Mouse (Mus musculus) heart, embryonic 14.5 days (tissue): Measurements from ENCODE around the gene Zfp653. TPM values are rescaled to one million over a fixed set of nuclear protein-coding genes. Genes with fewer than 3 reads are reported as not detected.

Experiments used
- ATAC-seq: fragments of 200-750 bp; cut with Nextera tagmentation; 2 replicates; pipeline ENCODE4 v1.8.0; 2017; ENCODE audit warnings: low read depth, moderate TSS enrichment; ENCODE audit not compliant: insufficient number of reproducible peaks, insufficient read depth, low FRiP score
- H3K27ac ChIP-seq, 2 experiments: fragments of 200-500 bp in 1 of 2; fragments of 300-500 bp in 1 of 2; sonication (generic) in 1 of 2; replicated peaks in 1 of 2; 2 replicates each; pipeline ENCODE4 v1.5.1; 2012 to 2014; ENCODE audit warnings: low read depth in 2 of 2, low read length in 2 of 2, control low read depth in 1 of 2, mild to moderate bottlenecking in 1 of 2, mixed read lengths in 1 of 2; ENCODE audit not compliant: control insufficient read depth in 1 of 2, insufficient read depth in 1 of 2
- H3K27me3 ChIP-seq: fragments of 300-500 bp; sonication (generic); 2 replicates; pipeline ENCODE4 v1.6.1; 2014; ENCODE audit warnings: mild to moderate bottlenecking, low read length, control low read depth; ENCODE audit not compliant: control insufficient read depth, insufficient read depth
- H3K36me3 ChIP-seq: fragments of 300-500 bp; sonication (generic); 2 replicates; pipeline ENCODE4 v1.6.1; 2014; ENCODE audit warnings: mild to moderate bottlenecking, control low read depth, low read length, mixed read lengths; ENCODE audit not compliant: control insufficient read depth, insufficient read depth
- H3K4me1 ChIP-seq, 2 experiments: fragments of 200-500 bp in 1 of 2; fragments of 300-500 bp in 1 of 2; sonication (generic) in 1 of 2; 2 replicates each; pipeline ENCODE4 v1.6.1; 2012 to 2014; ENCODE audit warnings: low read length in 2 of 2, control low read depth in 1 of 2, mixed read lengths in 1 of 2; ENCODE audit not compliant: control insufficient read depth in 2 of 2, insufficient read depth in 2 of 2
- H3K4me2 ChIP-seq: fragments of 300-500 bp; sonication (generic); 2 replicates; pipeline ENCODE4 v1.6.1; 2014; ENCODE audit warnings: mild to moderate bottlenecking, low read length
- H3K4me3 ChIP-seq, 2 experiments: fragments of 200-500 bp in 1 of 2; fragments of 300-500 bp in 1 of 2; sonication (generic) in 1 of 2; 2 replicates each; pipeline ENCODE4 v1.5.1; 2012 to 2014; ENCODE audit warnings: low read length in 2 of 2, mild to moderate bottlenecking in 2 of 2, control low read depth in 1 of 2, low read depth in 1 of 2, moderate library complexity in 1 of 2; ENCODE audit not compliant: control insufficient read depth in 1 of 2, insufficient read depth in 1 of 2
- H3K9ac ChIP-seq: fragments of 300-500 bp; sonication (generic); 2 replicates; pipeline ENCODE4 v1.6.1; 2014; ENCODE audit warnings: mild to moderate bottlenecking, low read length
- H3K9me3 ChIP-seq: fragments of 300-500 bp; sonication (generic); 2 replicates; pipeline ENCODE4 v1.6.1; 2016; ENCODE audit warnings: low read length, control low read depth; ENCODE audit not compliant: control insufficient read depth
- WGBS: fragments of 180-500 bp; shearing (Covaris S2); extraction: QIAGEN DNeasy Blood & Tissue Kit; methylation state at CpG from one replicate; pipeline ENCODE4 v1.1.7; 2014; 5-methylcytosine and 5-hydroxymethylcytosine counted together
- polyA plus RNA-seq: library from polyadenylated mRNA; unstranded; fragments of >200 nt; fragmentation: Nextera tagmentation; extraction: Ambion mirVana; gene quantifications from 2 replicates; pipeline ENCODE4 v1.2.1, GENCODE M21; 2014

The Zfp653 gene
- polyA plus RNA-seq, 1 experiment from 2014 or later: 7.6 TPM

- ATAC-seq: no peak
- no peaks in the 10 kb centered on the region for H3K36me3 ChIP-seq
- peaks cover 50% of the 10 kb centered on the region for H3K27me3 ChIP-seq
- no peak overlapping the region for H3K4me3 ChIP-seq
- 52% methylated on average over 11 of the region's 11 CpGs for WGBS
- no peak overlapping the region for H3K27ac ChIP-seq
- no peak overlapping the region for H3K9ac ChIP-seq
- H3K4me2 ChIP-seq: no peak overlapping the region
- no peaks in the 10 kb centered on the region for H3K9me3 ChIP-seq
- peaks cover 5 to 16% of the 10 kb centered on the region in 2 experiments; a peak in 3 of 4 replicates for H3K4me1 ChIP-seq
Measured at GRCm38 (mm10) chr9:22049315-22049714, 21.9 kb downstream of the Zfp653 start.

- 53% methylated on average over 9 of the region's 9 CpGs for WGBS
- Histone ChIP-seq H3K4me3 (no peak overlapping the region), H3K9ac (no peak overlapping the region), H3K9me3 (no peaks in the 10 kb centered on the region), H3K4me2 (no peak overlapping the region), H3K27ac (no peak overlapping the region), H3K27me3 (peaks cover 33% of the 10 kb centered on the region), H3K4me1 (peaks cover 5 to 16% of the 10 kb centered on the region in 2 experiments; a peak in 3 of 4 replicates), H3K36me3 (no peaks in the 10 kb centered on the region)
- no peak for ATAC-seq
Measured at GRCm38 (mm10) chr9:22047329-22047728, 23.8 kb downstream of the Zfp653 start.

- Histone ChIP-seq H3K27ac (no peak overlapping the region), H3K4me3 (no peak overlapping the region), H3K36me3 (no peaks in the 10 kb centered on the region), H3K4me1 (no peaks in the 10 kb centered on the region), H3K27me3 (no peaks in the 10 kb centered on the region), H3K4me2 (no peak overlapping the region), H3K9ac (no peak overlapping the region), H3K9me3 (no peaks in the 10 kb centered on the region)
- 55% methylated on average over 2 of the region's 2 CpGs for WGBS
- ATAC-seq: no peak
Measured at GRCm38 (mm10) chr9:22041832-22042231, 29.3 kb downstream of the Zfp653 start.

- 75% methylated on average over 10 of the region's 10 CpGs for WGBS
- Histone ChIP-seq H3K4me2 (no peak overlapping the region), H3K36me3 (no peaks in the 10 kb centered on the region), H3K4me1 (no peaks in the 10 kb centered on the region), H3K9me3 (no peaks in the 10 kb centered on the region), H3K9ac (no peak overlapping the region), H3K27ac (no peak overlapping the region), H3K4me3 (no peak overlapping the region), H3K27me3 (no peaks in the 10 kb centered on the region)
- no peak for ATAC-seq
Measured at GRCm38 (mm10) chr9:22037826-22038225, 33.4 kb downstream of the Zfp653 start.

- ATAC-seq: no peak
- Histone ChIP-seq H3K4me2 (no peak overlapping the region), H3K27me3 (no peaks in the 10 kb centered on the region), H3K27ac (no peak overlapping the region), H3K4me3 (no peak overlapping the region), H3K36me3 (no peaks in the 10 kb centered on the region), H3K9me3 (no peaks in the 10 kb centered on the region), H3K9ac (no peak overlapping the region), H3K4me1 (no peaks in the 10 kb centered on the region)
- WGBS: 47% methylated on average over 6 of the region's 6 CpGs
Measured at GRCm38 (mm10) chr9:22035300-22036044, 35.7 kb downstream of the Zfp653 start.

GRCm38 (mm10) chr9:22030386-22030785 is 40.8 kb downstream of the Zfp653 start:
- no peak for ATAC-seq
- Histone ChIP-seq H3K9ac (no peak overlapping the region), H3K36me3 (no peaks in the 10 kb centered on the region), H3K27me3 (no peaks in the 10 kb centered on the region), H3K9me3 (no peaks in the 10 kb centered on the region), H3K27ac (no peak overlapping the region), H3K4me1 (no peaks in the 10 kb centered on the region), H3K4me2 (no peak overlapping the region), H3K4me3 (no peak overlapping the region)
- 90% methylated on average over 9 of the region's 9 CpGs for WGBS

GRCm38 (mm10) chr9:22028467-22028866 is 42.7 kb downstream of the Zfp653 start:
- ATAC-seq: no peak
- H3K36me3 ChIP-seq: no peaks in the 10 kb centered on the region
- H3K4me3 ChIP-seq: no peak overlapping the region
- 45% methylated on average over 7 of the region's 7 CpGs for WGBS
- H3K27ac ChIP-seq: no peak overlapping the region
- no peaks in the 10 kb centered on the region for H3K4me1 ChIP-seq
- H3K27me3 ChIP-seq: no peaks in the 10 kb centered on the region; the same call in 1 of the 2 replicates
- H3K4me2 ChIP-seq: no peak overlapping the region
- H3K9ac ChIP-seq: no peak overlapping the region
- no peaks in the 10 kb centered on the region for H3K9me3 ChIP-seq

GRCm38 (mm10) chr9:22024592-22024991 is 46.6 kb downstream of the Zfp653 start:
- no peak overlapping the region for H3K4me3 ChIP-seq
- H3K27ac ChIP-seq: no peak overlapping the region
- H3K9ac ChIP-seq: no peak overlapping the region
- ATAC-seq: no peak
- 48% methylated on average over 8 of the region's 8 CpGs for WGBS
- H3K36me3 ChIP-seq: no peaks in the 10 kb centered on the region
- no peaks in the 10 kb centered on the region for H3K9me3 ChIP-seq
- H3K4me1 ChIP-seq: no peaks in the 10 kb centered on the region
- H3K27me3 ChIP-seq: no peaks in the 10 kb centered on the region; the same call in 1 of the 2 replicates
- no peak overlapping the region for H3K4me2 ChIP-seq
